ENCODE assay signal across 14 mouse cellular contexts in the genomic region with DNA sequence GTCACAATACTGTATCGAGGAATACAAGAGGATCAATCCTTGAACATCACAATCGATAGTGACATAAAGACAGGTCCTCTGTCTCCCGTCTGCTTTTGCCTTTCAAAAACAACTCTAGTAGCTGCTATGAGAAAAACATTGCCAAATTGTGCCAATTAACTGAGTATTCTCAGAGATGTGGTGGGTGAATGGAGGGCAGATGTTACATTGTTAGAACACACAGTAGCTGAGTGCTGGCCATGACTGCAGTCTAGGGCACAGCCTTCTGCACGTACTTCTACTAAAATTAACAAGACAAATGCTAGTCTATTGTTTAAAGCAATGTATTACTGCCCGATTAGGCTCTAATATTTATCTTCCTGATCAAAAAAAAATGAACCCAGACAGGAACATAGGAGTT.
"Had no signal": no experiment of that assay in that cellular context is flagged by ENCODE, and none has a peak within 500 bp of the region (broad histone marks: within the 10 kb centered on the region; RNA-seq: fewer than 3 reads in every experiment).

No protein-coding gene starts in this region.

- ATAC-seq: liver, postnatal 0 days; midbrain, embryonic 16.5 days had no signal

- H3K4me3 ChIP-seq: limb, embryonic 12.5 days; liver, embryonic 13.5 days; lung, embryonic 15.5 days; midbrain, embryonic 12.5 days; neural tube, embryonic 13.5 days had no signal

- H3K36me3 ChIP-seq: limb, embryonic 12.5 days; liver, embryonic 13.5 days; lung, embryonic 15.5 days; midbrain, embryonic 12.5 days; neural tube, embryonic 13.5 days had no signal

- H3K9ac ChIP-seq: limb, embryonic 12.5 days; liver, embryonic 13.5 days; liver, postnatal 0 days; lung, embryonic 15.5 days; midbrain, embryonic 12.5 days; neural tube, embryonic 13.5 days had no signal

- H3K4me2 ChIP-seq: limb, embryonic 12.5 days; liver, embryonic 13.5 days; lung, embryonic 15.5 days; midbrain, embryonic 12.5 days; neural tube, embryonic 13.5 days had no signal

- H3K9me3 ChIP-seq: limb, embryonic 12.5 days; liver, embryonic 13.5 days; lung, embryonic 15.5 days; midbrain, embryonic 12.5 days; neural tube, embryonic 13.5 days had no signal

- H3K27ac ChIP-seq: kidney, postnatal 0 days; limb, embryonic 12.5 days; liver, embryonic 13.5 days; lung, embryonic 15.5 days; midbrain, embryonic 12.5 days; neural tube, embryonic 13.5 days had no signal

- DNase-seq: kidney, adult 9 months; kidney, postnatal 36 days; liver; liver, embryonic 13.5 days; liver, postnatal 0 days; right cerebral cortex, adult 18-20 months; right cerebral cortex, postnatal 25 days; thymus, postnatal 36 days had no signal

- H3K27me3 ChIP-seq: limb, embryonic 12.5 days; liver, embryonic 13.5 days; lung, embryonic 15.5 days; midbrain, embryonic 12.5 days; neural tube, embryonic 13.5 days had no signal

- H3K4me1 ChIP-seq: limb, embryonic 12.5 days; liver, embryonic 13.5 days; lung, embryonic 15.5 days; midbrain, embryonic 12.5 days; neural tube, embryonic 13.5 days had no signal
